Mouse (Mus musculus) midbrain, embryonic 15.5 days (tissue): Measurements from ENCODE around the gene Rab40c. TPM values are rescaled to one million over a fixed set of nuclear protein-coding genes. Genes with fewer than 3 reads are reported as not detected.

Experiments used
- ATAC-seq: fragments of 200-750 bp; cut with Nextera tagmentation; replicated peaks from 2 replicates; pipeline ENCODE4 v1.8.0; 2017; ENCODE audit warnings: moderate TSS enrichment
- H3K27ac ChIP-seq: fragments of 300-500 bp; sonication (generic); 2 replicates; pipeline ENCODE4 v1.5.1; 2015; ENCODE audit warnings: mild to moderate bottlenecking, inconsistent platforms
- H3K27me3 ChIP-seq: fragments of 300-500 bp; sonication (generic); replicated peaks from 2 replicates; pipeline ENCODE4 v1.6.1; 2015; ENCODE audit warnings: inconsistent platforms
- H3K36me3 ChIP-seq: fragments of 300-500 bp; sonication (generic); replicated peaks from 2 replicates; pipeline ENCODE4 v1.6.1; 2015; ENCODE audit warnings: inconsistent platforms
- H3K4me1 ChIP-seq: fragments of 300-500 bp; sonication (generic); 2 replicates; pipeline ENCODE4 v1.6.1; 2015; ENCODE audit warnings: inconsistent platforms
- H3K4me2 ChIP-seq: fragments of 300-500 bp; sonication (generic); 2 replicates; pipeline ENCODE4 v1.6.1; 2015; ENCODE audit warnings: inconsistent platforms, mild to moderate bottlenecking, moderate library complexity
- H3K4me3 ChIP-seq: fragments of 300-500 bp; sonication (generic); 2 replicates; pipeline ENCODE4 v1.5.1; 2015; ENCODE audit warnings: mild to moderate bottlenecking, inconsistent platforms
- H3K9ac ChIP-seq: fragments of 300-500 bp; sonication (generic); 2 replicates; pipeline ENCODE4 v1.6.1; 2015; ENCODE audit warnings: mild to moderate bottlenecking, inconsistent platforms
- H3K9me3 ChIP-seq: fragments of 300-500 bp; sonication (generic); 2 replicates; pipeline ENCODE4 v1.6.1; 2016; ENCODE audit warnings: inconsistent platforms
- WGBS: fragments of 180-500 bp; shearing (Covaris S2); methylation state at CpG from one replicate; pipeline ENCODE4 v1.1.7; 2015; ENCODE audit warnings: mixed read lengths; 5-methylcytosine and 5-hydroxymethylcytosine counted together
- polyA plus RNA-seq: library from polyadenylated mRNA; unstranded; fragments of >200 nt; fragmentation: Nextera tagmentation; extraction: Ambion mirVana; gene quantifications from 2 replicates; pipeline ENCODE4 v1.2.1, GENCODE M21; 2015

The Rab40c gene
- polyA plus RNA-seq, 1 experiment from 2014 or later = 56.7 TPM

- 92% methylated on average over 3 of the region's 3 CpGs for WGBS
- Histone ChIP-seq H3K4me3 (no peak overlapping the region), H3K9ac (no peak overlapping the region), H3K27ac (no peak overlapping the region), H3K9me3 (no peaks in the 10 kb centered on the region), H3K4me1 (peaks cover 30% of the 10 kb centered on the region), H3K36me3 (peaks cover 17% of the 10 kb centered on the region; the same call in 1 of the 2 replicates), H3K27me3 (no peaks in the 10 kb centered on the region), H3K4me2 (no peak overlapping the region)
- no peak for ATAC-seq
These were observed 35.7 kb downstream of the Rab40c start for GRCm38 (mm10) chr17:25883824-25884223.

GRCm38 (mm10) chr17:25883268-25883667, 36.3 kb downstream of the Rab40c start:
- peaks cover 30% of the 10 kb centered on the region for H3K4me1 ChIP-seq
- H3K4me3 ChIP-seq = no peak overlapping the region
- H3K4me2 ChIP-seq = no peak overlapping the region
- H3K9ac ChIP-seq = no peak overlapping the region
- no peak for ATAC-seq
- no peaks in the 10 kb centered on the region for H3K9me3 ChIP-seq
- no peaks in the 10 kb centered on the region for H3K27me3 ChIP-seq
- peaks cover 14% of the 10 kb centered on the region; the same call in 1 of the 2 replicates for H3K36me3 ChIP-seq
- WGBS = 75% methylated on average over 8 of the region's 8 CpGs
- 0 out of 2 replicates have a peak overlapping the region, but pooled peaks have one; percentile 36 for H3K27ac ChIP-seq

GRCm38 (mm10) chr17:25882306-25882705, 37.2 kb downstream of the Rab40c start:
- Histone ChIP-seq H3K36me3 (peaks cover 12% of the 10 kb centered on the region; the same call in 1 of the 2 replicates), H3K27me3 (no peaks in the 10 kb centered on the region), H3K9ac (no peak overlapping the region), H3K4me2 (no peak overlapping the region), H3K4me3 (no peak overlapping the region), H3K9me3 (no peaks in the 10 kb centered on the region), H3K27ac (peak overlapping the region; percentile 36; the same call in 1 of the 2 replicates), H3K4me1 (peaks cover 30% of the 10 kb centered on the region)
- ATAC-seq = no peak
- 36% methylated on average over 5 of the region's 5 CpGs for WGBS

- Histone ChIP-seq H3K4me1 (peaks cover 35% of the 10 kb centered on the region), H3K4me3 (no peak overlapping the region), H3K27ac (peak overlapping the region; percentile 51), H3K27me3 (no peaks in the 10 kb centered on the region), H3K9me3 (no peaks in the 10 kb centered on the region), H3K4me2 (no peak overlapping the region), H3K9ac (no peak overlapping the region; the same call in 1 of the 2 replicates), H3K36me3 (peaks cover 12% of the 10 kb centered on the region; the same call in 1 of the 2 replicates)
- 18% methylated on average over 4 of the region's 4 CpGs for WGBS
- ATAC-seq = no peak
These were observed 37.8 kb downstream of the Rab40c start for GRCm38 (mm10) chr17:25881691-25882090.

- no peaks in the 10 kb centered on the region for H3K27me3 ChIP-seq
- no peak overlapping the region for H3K4me2 ChIP-seq
- peaks cover 12% of the 10 kb centered on the region; the same call in 1 of the 2 replicates for H3K36me3 ChIP-seq
- no peak for ATAC-seq
- H3K4me1 ChIP-seq = peaks cover 41% of the 10 kb centered on the region
- 10% methylated on average over 5 of the region's 5 CpGs for WGBS
- peak overlapping the region; percentile 51; the same call in 1 of the 2 replicates for H3K27ac ChIP-seq
- H3K9ac ChIP-seq = peak overlapping the region; percentile 10; the same call in 1 of the 2 replicates
- H3K4me3 ChIP-seq = no peak overlapping the region
- H3K9me3 ChIP-seq = no peaks in the 10 kb centered on the region
These were observed 38.5 kb downstream of the Rab40c start for GRCm38 (mm10) chr17:25880913-25881641.

- peak within 1 kb of the TSS; percentile 51 for H3K27ac ChIP-seq
- H3K9me3 ChIP-seq = no peaks in the 10 kb centered on the region
- ATAC-seq = no peak
- peak within 1 kb of the TSS; percentile 10; the same call in 1 of the 2 replicates for H3K9ac ChIP-seq
- no peak within 1 kb of the TSS for H3K4me2 ChIP-seq
- H3K4me3 ChIP-seq = no peak within 1 kb of the TSS
- peaks cover 40% of the 10 kb centered on the region for H3K4me1 ChIP-seq
- peaks cover 12% of the 10 kb centered on the region; the same call in 1 of the 2 replicates for H3K36me3 ChIP-seq
- H3K27me3 ChIP-seq = no peaks in the 10 kb centered on the region
- WGBS = 21% methylated on average over 5 of the region's 5 CpGs
These were observed 39.2 kb downstream of the Rab40c start, which contains the start of gene Wfikkn1 for GRCm38 (mm10) chr17:25880196-25880910. Wfikkn1 (minus strand) TSS chr17:25880858.

- WGBS = 62% methylated on average over 8 of the region's 8 CpGs
- Histone ChIP-seq H3K4me3 (no peak overlapping the region), H3K9ac (no peak overlapping the region), H3K4me1 (peaks cover 38% of the 10 kb centered on the region), H3K36me3 (peaks cover 12% of the 10 kb centered on the region; the same call in 1 of the 2 replicates), H3K9me3 (no peaks in the 10 kb centered on the region), H3K27me3 (no peaks in the 10 kb centered on the region), H3K4me2 (no peak overlapping the region), H3K27ac (no peak overlapping the region)
- no peak for ATAC-seq
These were observed 39.8 kb downstream of the Rab40c start for GRCm38 (mm10) chr17:25879750-25880149.

- no peaks in the 10 kb centered on the region for H3K9me3 ChIP-seq
- peaks cover 39% of the 10 kb centered on the region for H3K4me1 ChIP-seq
- H3K9ac ChIP-seq = no peak overlapping the region
- peaks cover 12% of the 10 kb centered on the region; the same call in 1 of the 2 replicates for H3K36me3 ChIP-seq
- no peak for ATAC-seq
- no peaks in the 10 kb centered on the region for H3K27me3 ChIP-seq
- no peak overlapping the region for H3K27ac ChIP-seq
- H3K4me3 ChIP-seq = no peak overlapping the region
- H3K4me2 ChIP-seq = no peak overlapping the region
- WGBS = 29% methylated on average over 4 of the region's 4 CpGs
These were observed 40.3 kb downstream of the Rab40c start for GRCm38 (mm10) chr17:25879261-25879660.

- peaks cover 44% of the 10 kb centered on the region for H3K4me1 ChIP-seq
- H3K4me2 ChIP-seq = no peak overlapping the region
- no peak overlapping the region for H3K4me3 ChIP-seq
- H3K9ac ChIP-seq = no peak overlapping the region
- H3K36me3 ChIP-seq = 0 out of 2 replicates have a peak, but pooled peaks cover 12% of the 10 kb centered on the region
- H3K27ac ChIP-seq = no peak overlapping the region
- no peak for ATAC-seq
- no peaks in the 10 kb centered on the region for H3K27me3 ChIP-seq
- H3K9me3 ChIP-seq = no peaks in the 10 kb centered on the region
- WGBS = 83% methylated on average over 19 of the region's 19 CpGs
These were observed 40.8 kb downstream of the Rab40c start for GRCm38 (mm10) chr17:25878611-25879180.

GRCm38 (mm10) chr17:25877741-25878610, 41.6 kb downstream of the Rab40c start:
- H3K36me3 ChIP-seq = 0 out of 2 replicates have a peak, but pooled peaks cover 7% of the 10 kb centered on the region
- WGBS = 91% methylated on average over 32 of the region's 32 CpGs
- H3K4me3 ChIP-seq = no peak overlapping the region

GRCm38 (mm10) chr17:25877025-25877424, 42.5 kb downstream of the Rab40c start:
- H3K4me1 ChIP-seq = peaks cover 36% of the 10 kb centered on the region
- H3K9me3 ChIP-seq = no peaks in the 10 kb centered on the region
- ATAC-seq = no peak
- no peak overlapping the region for H3K27ac ChIP-seq
- no peak overlapping the region for H3K4me3 ChIP-seq
- no peak overlapping the region for H3K9ac ChIP-seq
- no peaks in the 10 kb centered on the region for H3K27me3 ChIP-seq
- WGBS = 94% methylated on average over 3 of the region's 3 CpGs
- H3K4me2 ChIP-seq = peak overlapping the region; percentile 95
- H3K36me3 ChIP-seq = 0 out of 2 replicates have a peak, but pooled peaks cover 7% of the 10 kb centered on the region

More at GRCm38 (mm10) chr17:25877741-25878610, 41.6 kb downstream of the Rab40c start:
- peaks cover 44% of the 10 kb centered on the region for H3K4me1 ChIP-seq
- no peak overlapping the region for H3K27ac ChIP-seq
- ATAC-seq = no peak
- no peak overlapping the region; the same call in 1 of the 2 replicates for H3K9ac ChIP-seq
- no peaks in the 10 kb centered on the region for H3K9me3 ChIP-seq
- no peaks in the 10 kb centered on the region for H3K27me3 ChIP-seq
- H3K4me2 ChIP-seq = no peak overlapping the region
